8 mouse cellular contexts compared by ENCODE assay signal in genomic region chr3:38482749-38483148, GRCm38 (mm10). TPM values are rescaled to one million over a fixed set of nuclear protein-coding genes. Genes with fewer than 3 reads are reported as not detected.
DNase-seq lines count a peak whose midpoint lies in the region; ATAC-seq and TF ChIP-seq lines count a peak whose summit lies in the region.

No protein-coding gene starts in this region.

- 85% methylated on average over 11 of the region's 11 CpGs for WGBS in spleen, adult 2 months
- WGBS in lung, embryonic 16.5 days = 26% methylated on average over 11 of the region's 11 CpGs

- no peak for ATAC-seq in lung, embryonic 16.5 days (ENCODE audit: low read depth)
- ATAC-seq in erythroid progenitor cell, adult 5-6 weeks (replicated peaks; ENCODE audit: low FRiP score, poor library complexity, severe bottlenecking) = no peak

- peaks cover 4% of the 10 kb centered on the region; the same call in 1 of the 2 replicates for H3K36me3 ChIP-seq in spleen, adult 2 months (ENCODE audit: control insufficient read depth, insufficient read depth, low read length)
- peaks cover 8% of the 10 kb centered on the region; the same call in 1 of the 2 replicates for H3K36me3 ChIP-seq in lung, embryonic 16.5 days (ENCODE audit: control insufficient read depth, insufficient read depth, low read length)

- H3K4me1 ChIP-seq in spleen, adult 2 months (ENCODE audit: control insufficient read depth, insufficient read depth, insufficient read length) = peaks cover 6% of the 10 kb centered on the region; the same call in 1 of the 2 replicates
- H3K4me1 ChIP-seq in lung, embryonic 16.5 days (replicated peaks; ENCODE audit: control insufficient read depth, insufficient read depth, low read length) = peaks cover 32% of the 10 kb centered on the region

- H3K27me3 ChIP-seq in spleen, adult 2 months (ENCODE audit: control insufficient read depth, insufficient read depth, low read length) = no peaks in the 10 kb centered on the region
- no peaks in the 10 kb centered on the region for H3K27me3 ChIP-seq in lung, embryonic 16.5 days (ENCODE audit: control insufficient read depth, insufficient read depth, low read depth, low read length)

- H3K4me2 ChIP-seq in lung, embryonic 16.5 days (ENCODE audit: low read depth, low read length) = peak overlapping the region; percentile 83

- H3K9ac ChIP-seq in lung, embryonic 16.5 days (ENCODE audit: low read length) = peak overlapping the region; percentile 99

- peak overlapping the region; percentile 19; the same call in 1 of the 2 replicates for H3K27ac ChIP-seq in spleen, adult 2 months (ENCODE audit: insufficient read depth, low read length)
- 0 out of 2 replicates have a peak overlapping the region, but pooled peaks have one; percentile 16 for H3K27ac ChIP-seq in lung, embryonic 16.5 days (ENCODE audit: low read length)

- no peak for TF ChIP-seq CTCF in spleen, adult 2 months (IDR thresholded peaks at IDR 0.05; ENCODE audit: extremely low read depth, insufficient read depth, insufficient read length, insufficient replicate concordance)

- TF ChIP-seq POLR2A in spleen, adult 2 months (IDR thresholded peaks at IDR 0.05; ENCODE audit: low read depth, low read length) = no peak

- intact Hi-C loops in heart, postnatal 14 days (cut with DNase I) = loop anchor here (5.0 to 10.0 kb wide), 5 partner anchors 110 to 362 kb away; no protein-coding TSS in a partner anchor

- peak; percentile 6 for DNase-seq in adrenal gland, postnatal 25 days
- no peak for DNase-seq in adrenal gland, postnatal 36 days
- DNase-seq in spleen, adult 2 months (ENCODE audit: low read depth in 1 of 2, low spot score in 2 of 2) = no peak
- no peak for DNase-seq in spleen, postnatal 36 days (ENCODE audit: low spot score in 2 of 2)
- peak; percentile 28 to 29 for DNase-seq in heart, postnatal 14 days
- no peak for DNase-seq in spleen, adult 18-20 months

- peak overlapping the region; percentile 22; the same call in 1 of the 2 replicates for H3K4me3 ChIP-seq in spleen, adult 2 months (ENCODE audit: extremely low read depth, insufficient read depth, insufficient read length)
- H3K4me3 ChIP-seq in lung, embryonic 16.5 days (ENCODE audit: low read length) = peak overlapping the region; percentile 98

- no peaks in the 10 kb centered on the region for H3K9me3 ChIP-seq in lung, embryonic 16.5 days (ENCODE audit: control insufficient read depth, low read length)

RNA-seq across cellular contexts. Expression of gene Ankrd50, which starts 1.9 kb away (rescaled TPM):
- total RNA-seq in adrenal gland, postnatal 25 days (2021) = 24.9 and 36.5 TPM in 2 replicates
- total RNA-seq in adrenal gland, postnatal 36 days (2021) = 10 to 100 TPM; 26.6 to 31.0 TPM
- polyA plus RNA-seq in spleen, adult 2 months (2012; rRNA removed) = 10.7 and 13.7 TPM in 2 replicates
- 10 to 100 TPM; 46.6 to 47.3 TPM for total RNA-seq in heart, postnatal 14 days (2021)
- polyA plus RNA-seq in lung, embryonic 16.5 days (2015; fragmentation: Nextera tagmentation; extraction: Ambion mirVana) = 17.1 and 17.4 TPM in 2 replicates
- total RNA-seq in erythroid progenitor cell, adult 5-6 weeks (2015; ENCODE audit: low replicate concordance) = 1.1 and 4.6 TPM in 2 replicates
- total RNA-seq in erythroid progenitor cell, adult 5-6 weeks (2017; ENCODE audit: low replicate concordance) = 0.77 and 1.5 TPM in 2 replicates

Comparison
In these comparisons a context has a peak if more than half of its experiments do, and no peak if none do; other contexts are left out.
1. DNase-seq: peak in adrenal gland, postnatal 25 days (single experiment) and heart, postnatal 14 days (2 of 2); none in adrenal gland, postnatal 36 days (0 of 2), spleen, adult 2 months (0 of 2), spleen, postnatal 36 days (0 of 2) and spleen, adult 18-20 months (0 of 2).